Mouse (Mus musculus) kidney, adult 9 months (tissue): ENCODE measurements around the gene Olfr1410.
A peak's percentile ranks its signal among the peaks of the same experiment; 100 is the strongest.

Experiments used
- DNase-seq: peaks from one replicate; pipeline ENCODE4 v3.0.0; 2022

Olfr1410 gene

DNA sequence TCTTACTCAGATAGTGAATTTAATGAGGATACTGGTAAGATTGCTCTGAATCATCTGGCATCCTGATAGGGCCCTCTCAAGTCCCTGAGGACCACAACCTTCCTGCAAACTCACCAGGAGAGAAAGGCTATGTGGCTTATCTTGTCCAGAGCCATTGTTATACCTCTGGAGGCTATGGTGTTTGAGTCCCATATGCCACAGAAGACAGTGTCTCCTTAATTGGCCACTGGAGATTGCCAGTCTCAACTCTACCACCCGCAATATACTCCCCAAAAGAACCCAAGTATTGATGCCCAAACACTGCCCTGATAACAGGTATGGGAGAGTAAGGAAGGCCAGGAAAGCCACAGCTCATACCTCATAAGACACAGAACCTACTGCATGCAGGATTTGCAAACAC is at the start of gene Olfr1410:
Olfr1410 (plus strand) TSS at position 301 of the 400 bp plus-strand sequence.
- no peak for DNase-seq

DNA sequence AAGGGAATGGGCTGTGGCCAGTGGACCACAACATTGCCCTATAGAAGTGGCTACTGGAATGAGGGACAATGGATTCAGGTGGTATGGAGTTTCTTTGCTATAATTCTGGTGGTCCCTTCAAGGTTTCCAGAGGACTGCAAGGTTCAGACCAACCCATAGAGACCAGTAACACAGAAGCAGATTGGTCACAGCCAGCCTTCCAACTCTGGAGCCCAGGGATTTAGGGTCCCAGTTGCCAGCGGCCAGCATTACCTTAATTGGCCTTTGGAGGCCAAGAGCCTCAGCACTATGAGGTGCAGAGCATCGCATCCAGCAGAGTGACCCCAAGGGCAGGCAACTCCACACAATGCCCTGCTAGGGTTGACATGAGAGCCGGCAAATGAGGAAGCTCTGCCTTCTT is 34.6 kb upstream of the Olfr1410 start, which contains the start of gene Olfr1413:
Olfr1413 (plus strand) TSS at position 301 of the 400 bp plus-strand sequence.
- DNase-seq = no peak

DNA sequence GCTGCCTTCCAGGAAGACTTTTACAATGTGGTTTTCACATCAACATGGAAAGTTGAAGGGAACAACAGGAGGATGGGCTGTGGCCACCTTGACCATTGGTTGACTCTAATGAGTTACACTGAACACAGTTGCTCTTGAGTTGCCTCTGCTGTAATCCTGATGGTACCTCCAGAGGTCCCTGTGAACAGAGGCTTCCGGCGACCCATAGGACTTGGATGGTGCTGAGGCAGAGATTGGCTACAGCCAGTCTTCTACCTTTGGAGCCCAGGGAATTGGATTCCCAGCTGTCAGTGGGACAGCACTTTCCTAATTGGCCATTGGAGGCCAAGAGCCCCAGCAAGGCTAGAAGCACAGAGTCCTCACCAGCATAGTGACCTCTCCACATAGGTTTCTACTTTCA is 20.1 kb upstream of the Olfr1410 start, which contains the start of gene Olfr1412:
Olfr1412 (plus strand) TSS at position 301 of the 400 bp plus-strand sequence.
- DNase-seq = no peak

DNA sequence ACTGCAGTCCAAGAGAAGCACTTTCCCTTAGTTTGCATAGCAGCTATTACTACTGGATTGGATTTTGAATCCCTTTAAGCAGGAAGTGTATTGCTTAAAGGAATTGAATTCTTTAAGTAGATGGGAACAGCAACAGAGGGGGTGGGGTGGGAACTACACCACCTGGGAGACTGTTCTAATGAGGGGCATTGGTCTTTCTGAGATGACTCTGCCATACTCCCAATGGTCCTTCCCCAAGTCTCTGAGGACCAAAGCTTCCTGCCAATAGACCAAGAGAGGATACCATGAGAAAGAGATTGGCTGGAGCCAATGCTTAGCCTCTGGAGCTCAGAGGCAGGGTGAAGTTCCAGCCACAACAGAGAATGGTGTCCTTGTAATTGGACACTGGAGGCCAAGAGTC is 11.5 kb upstream of the Olfr1410 start, which contains the start of gene Olfr1411:
Olfr1411 (plus strand) TSS at position 301 of the 400 bp plus-strand sequence.
- DNase-seq = no peak

DNA sequence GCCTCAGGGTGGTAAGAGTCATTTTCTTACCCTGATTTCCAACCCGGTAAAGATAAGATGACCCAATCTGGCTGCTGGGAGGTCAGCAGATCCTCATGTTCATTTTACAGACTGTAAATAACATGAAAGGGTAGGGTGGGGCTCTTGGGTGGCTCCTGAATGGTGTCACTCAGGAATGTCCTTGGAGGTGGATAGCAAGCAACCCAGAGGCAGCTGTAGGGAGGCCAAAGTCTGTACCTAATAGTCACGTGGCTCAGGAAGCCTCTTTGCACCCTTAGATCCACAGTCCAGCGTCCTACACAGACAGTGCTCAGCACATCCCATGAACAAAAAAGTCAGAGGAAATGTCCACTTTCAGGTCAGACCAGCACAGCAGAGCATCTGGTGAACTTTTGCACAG is 9.6 kb upstream of the Olfr1410 start:
- no peak for DNase-seq

DNA sequence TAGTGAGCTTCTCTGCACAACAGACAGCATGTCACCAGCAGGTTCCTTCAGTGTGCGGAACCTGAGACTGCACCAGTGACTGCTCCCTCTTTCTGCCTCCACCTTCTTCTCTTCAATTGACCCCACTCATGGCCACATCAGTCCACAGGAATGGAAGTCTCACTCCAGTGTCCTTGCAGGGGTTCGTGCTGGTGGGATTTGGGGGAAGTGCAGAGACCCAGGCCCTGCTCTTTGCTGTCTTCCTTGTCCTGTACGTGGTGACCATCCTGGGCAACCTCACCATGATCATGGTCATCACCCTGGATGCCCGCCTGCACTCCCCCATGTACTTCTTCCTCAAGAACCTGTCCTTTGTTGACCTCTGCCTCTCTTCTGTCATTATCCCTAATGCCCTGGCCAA is 2.1 kb downstream of the Olfr1410 start:
- no peak for DNase-seq

DNA sequence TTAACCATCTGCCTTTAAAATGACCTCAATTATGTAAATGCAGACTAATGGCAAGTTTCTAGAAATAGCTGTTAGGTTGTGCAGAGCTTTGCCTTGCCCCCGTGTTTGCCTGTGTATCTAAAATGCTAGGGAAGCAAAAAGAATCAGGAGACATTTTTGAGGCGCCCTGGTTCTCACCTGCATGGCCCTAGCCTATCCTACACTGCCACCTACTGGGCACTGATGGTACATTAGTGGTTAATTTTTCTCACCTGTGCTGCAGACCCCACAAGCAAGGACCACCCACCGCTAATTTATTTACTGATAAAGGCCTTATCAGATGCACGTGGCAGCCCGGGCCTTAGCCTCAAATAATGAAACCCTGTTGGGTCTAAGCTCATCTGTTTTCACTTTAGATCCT is 5.4 kb downstream of the Olfr1410 start:
- DNase-seq = peak; percentile 64

DNA sequence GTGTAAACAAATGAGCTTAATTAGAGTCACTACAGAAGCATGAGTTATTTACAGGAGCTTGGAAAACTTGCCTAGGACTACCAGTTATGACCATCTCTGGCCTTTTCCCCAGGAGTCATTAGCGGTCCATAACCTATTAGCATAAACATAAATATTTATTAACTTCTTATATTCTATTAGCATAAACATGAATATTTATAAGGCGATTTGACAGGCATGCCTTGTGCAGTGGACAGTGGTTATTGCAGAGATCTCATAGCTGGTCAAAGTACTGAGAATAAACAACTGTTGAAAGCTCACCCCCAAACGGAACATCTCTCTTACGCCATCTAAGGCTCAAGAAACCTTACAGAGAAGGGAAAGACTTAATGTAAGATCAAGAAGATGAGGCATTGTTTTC is 7.6 kb downstream of the Olfr1410 start:
- DNase-seq = no peak

DNA sequence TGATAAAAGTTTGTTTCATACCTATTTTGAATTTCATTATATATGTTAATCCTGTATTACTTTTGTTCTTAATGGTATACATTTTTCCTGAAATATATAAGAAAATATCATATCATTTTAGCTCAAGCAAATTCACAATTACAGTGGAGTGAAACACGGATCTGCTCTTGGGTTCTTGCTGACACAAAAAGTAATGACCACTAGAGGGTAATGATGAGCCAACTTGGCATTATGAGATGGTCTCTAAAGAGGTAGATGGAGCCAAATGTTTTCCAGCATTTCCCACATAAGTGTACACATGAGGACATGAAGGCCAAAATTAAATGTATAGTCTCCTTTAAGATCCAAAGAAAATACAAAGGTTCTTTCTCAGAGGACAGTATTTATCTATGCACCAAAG is 8.9 kb downstream of the Olfr1410 start:
- peak; percentile 28 for DNase-seq

DNA sequence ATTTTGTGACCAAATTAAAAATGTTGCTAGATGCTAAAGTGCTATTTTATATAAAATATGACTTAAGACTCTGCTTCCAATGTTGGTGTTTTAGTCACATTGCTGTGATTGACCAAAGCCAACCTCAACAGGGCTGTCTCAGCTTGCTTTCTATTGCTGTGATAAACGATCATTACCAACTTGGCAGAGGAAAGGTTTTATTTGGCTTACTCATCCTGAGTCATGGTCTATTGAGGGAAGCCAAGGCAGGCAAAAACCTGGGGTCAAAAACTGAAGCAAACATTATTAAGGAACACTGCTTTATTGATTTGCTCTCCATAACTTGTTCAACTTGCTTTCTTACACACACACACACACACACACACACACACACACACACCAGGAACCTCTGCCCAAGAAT is 10.5 kb downstream of the Olfr1410 start:
- DNase-seq = no peak

DNA sequence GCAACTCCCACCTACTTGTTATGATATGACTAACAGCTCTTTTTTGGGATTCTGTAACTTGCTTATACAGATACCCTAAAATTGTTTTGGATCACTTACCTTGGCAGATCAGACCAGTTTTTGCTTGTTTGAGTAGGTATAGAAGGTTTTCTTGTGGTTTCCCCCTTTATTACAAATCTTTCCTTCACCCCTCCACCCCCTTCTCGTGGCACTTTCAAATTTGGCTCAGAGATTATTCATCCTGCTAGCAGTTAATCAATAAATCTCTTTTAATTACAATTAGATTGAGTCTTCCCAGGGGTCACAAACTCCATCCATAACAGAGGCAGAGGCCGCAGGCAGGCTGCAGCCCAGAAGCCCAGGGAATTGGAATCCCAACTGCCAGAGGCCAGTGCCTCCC is 11.9 kb downstream of the Olfr1410 start, which contains the start of gene Olfr12:
Olfr12 (plus strand) TSS at position 301 of the 400 bp plus-strand sequence.
- DNase-seq = no peak

DNA sequence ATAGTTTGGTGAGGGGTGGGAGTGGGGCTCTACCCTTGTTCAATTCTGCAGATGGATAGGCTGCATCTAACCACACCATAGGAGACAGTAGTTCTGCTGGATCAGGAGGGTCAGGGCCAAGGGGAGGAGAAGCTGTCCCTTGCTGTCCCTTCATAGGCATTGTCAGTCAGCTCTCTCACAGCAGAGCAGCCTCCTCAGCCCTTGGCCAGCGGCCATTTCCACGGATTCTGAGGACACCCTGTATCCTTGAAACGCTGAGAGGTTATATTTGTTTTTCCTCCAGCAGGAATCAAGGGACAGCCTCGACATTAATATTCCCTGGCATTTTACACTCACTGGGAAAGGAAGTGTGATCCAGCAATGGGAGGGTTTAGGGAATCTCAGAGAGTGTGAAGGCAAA is 12.8 kb downstream of the Olfr1410 start:
- DNase-seq = no peak

DNA sequence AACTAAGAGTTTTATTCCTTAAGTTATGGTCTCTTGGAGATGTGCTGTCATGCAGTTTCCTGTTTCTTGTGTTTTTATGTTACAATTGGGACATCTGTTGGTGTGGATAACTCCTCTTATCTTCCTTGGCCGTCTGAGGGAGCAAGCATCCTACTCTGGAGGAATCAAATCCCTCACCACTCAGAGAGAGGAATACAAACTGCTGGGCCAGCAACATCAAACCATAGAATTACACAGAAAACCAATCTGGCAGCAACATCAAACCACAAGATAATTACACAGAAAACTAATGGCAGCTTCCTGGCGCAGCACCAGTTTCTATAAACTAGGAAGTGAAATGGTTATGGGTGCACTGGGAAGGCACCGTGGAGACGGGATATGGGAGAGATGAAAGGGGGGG is 22.6 kb downstream of the Olfr1410 start:
- DNase-seq = no peak

DNA sequence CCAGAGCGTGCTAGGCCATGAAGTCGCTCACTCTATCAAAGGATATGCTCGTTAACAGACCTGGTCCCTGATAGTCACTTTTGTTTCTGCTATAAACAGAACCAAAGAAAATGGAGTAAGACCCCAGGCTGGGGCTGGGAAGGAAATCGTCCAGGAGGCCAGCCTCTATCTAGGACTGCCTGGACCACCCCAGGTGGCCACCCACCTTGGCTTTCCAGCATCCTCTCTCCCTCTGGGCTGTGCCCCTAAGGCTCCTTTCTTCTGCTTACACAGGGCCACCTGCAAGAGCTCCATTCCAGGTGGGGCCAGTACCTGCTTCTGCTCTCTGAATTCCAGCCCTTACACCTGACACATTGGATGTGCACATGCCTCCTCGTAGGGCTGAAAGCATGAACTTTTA is 26.6 kb downstream of the Olfr1410 start:
- DNase-seq = no peak

DNA sequence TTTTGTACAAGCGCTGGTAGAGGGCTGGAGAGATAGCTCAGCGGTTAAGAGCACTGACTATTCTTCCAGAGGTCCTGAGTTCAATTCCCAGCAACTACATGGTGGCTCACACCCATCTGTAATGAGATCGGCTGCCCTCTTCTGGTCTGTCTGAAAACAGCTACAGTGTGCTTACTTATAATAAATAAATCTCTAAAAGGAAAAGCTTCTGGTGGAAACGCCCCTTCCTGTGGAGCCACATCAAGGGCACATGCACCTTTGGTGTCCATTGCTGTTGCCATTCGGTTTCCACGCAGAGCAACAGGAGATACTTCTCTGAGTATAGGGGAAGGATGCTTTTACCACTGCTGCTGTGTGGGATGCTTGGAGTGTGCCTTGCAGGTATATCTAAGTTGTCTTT is 27.4 kb downstream of the Olfr1410 start:
- no peak for DNase-seq

DNA sequence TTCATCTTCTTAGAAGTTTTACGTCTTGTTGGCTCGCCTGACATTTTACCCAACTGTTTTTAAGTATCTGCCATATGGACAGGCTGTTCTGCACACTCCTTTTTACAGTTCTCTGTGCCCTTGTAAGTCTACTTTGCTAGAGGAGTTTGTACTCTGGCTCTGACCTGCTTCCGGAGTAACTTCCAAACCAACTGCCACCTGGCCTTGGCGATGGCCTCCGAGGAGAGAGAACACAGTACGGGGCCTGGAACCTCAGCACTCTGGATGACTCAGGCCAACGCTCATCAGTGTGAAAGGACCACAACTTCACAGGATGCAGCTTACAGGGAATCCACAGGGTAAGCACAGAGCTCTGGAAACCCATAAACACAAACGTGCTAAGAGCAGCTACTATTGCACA is 28.1 kb downstream of the Olfr1410 start:
- DNase-seq = no peak

DNA sequence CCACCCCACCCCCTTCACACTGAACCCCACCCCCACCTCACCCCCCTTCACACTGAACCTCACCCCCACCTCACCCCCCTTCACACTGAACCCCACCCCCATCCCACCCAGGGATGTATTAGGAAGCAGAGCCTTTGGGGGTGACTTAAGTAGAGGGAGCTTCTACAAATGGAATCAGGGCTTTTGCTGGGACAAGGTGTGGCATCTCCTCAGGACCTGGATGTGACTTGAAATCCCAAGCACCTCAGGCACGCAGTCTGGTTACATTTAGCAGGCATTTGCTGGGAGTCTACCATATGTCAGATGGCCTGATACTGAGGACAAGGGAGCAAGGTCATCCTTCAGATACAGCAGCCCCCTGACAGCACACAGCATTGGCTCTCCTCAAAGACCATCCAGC is 29.0 kb downstream of the Olfr1410 start:
- no peak for DNase-seq

DNA sequence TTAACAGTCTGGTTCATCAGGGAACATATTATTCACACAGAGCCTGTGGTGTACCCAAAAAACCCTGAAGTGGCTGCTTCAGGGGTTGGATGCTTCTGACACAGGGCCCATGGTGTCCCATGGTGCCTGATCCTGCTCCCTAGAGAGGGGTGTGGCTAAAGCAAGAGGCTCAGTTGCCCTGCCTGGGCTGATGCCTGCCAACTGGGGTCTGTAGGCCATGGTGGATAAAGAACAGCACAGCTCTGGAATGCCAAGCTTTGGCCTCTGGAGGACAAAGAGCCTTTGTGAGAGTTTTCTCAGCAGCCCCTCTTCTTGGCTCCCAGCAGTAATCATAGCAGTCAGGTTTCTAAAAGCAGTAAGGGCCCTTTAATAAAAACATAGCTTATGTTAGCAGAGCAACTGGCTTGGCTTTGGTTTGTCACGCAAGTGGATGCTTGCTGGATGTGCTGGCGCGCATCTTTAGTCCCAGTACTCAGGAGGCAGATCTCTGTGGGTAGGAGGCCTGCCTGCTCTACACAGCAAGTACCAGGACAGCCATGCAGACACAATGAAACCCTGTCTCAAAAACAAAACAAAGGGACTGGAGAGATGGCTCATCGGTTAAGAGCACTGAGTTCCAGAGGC is 29.5 kb downstream of the Olfr1410 start:
- DNase-seq = no peak

DNA sequence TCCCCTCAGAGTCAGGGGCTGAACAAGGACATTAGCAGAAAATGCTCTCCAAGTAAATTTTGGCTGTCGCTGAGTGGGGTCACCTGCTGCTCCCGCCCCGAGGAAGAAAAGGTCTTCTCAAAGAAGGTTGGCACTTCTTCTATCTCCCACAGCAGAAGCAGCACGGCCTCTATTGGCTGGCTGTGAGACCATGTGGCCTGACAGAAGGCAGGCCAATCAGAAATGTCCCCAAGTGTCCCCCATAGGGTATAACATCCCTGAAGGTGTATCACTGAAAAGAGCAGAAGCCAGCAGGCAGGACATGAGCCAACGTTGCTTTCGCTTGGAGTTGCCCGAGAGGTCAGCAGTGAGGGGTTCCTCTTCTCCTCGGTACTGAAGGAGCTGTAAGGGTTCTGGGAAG is 30.4 kb downstream of the Olfr1410 start:
- DNase-seq = no peak

DNA sequence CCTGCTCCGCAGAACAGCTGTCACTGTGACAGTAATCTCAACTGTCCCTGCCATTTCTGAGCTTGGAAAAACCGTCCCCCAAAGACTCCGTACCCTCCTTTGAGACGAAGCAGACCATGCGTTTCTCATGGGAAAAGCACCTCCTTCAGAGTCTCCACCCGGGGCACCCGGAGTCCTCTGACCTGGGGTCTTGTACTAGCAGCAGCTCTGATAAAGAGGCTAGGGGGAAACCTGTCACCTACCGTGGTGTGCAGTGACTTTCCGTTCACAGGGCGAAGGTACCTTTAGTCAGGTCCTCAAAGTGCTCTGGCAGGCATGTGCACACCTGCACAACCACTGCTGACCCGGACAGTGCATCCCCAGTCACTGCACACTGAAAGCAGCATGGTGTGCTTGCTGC is 31.1 kb downstream of the Olfr1410 start:
- DNase-seq = no peak

DNA sequence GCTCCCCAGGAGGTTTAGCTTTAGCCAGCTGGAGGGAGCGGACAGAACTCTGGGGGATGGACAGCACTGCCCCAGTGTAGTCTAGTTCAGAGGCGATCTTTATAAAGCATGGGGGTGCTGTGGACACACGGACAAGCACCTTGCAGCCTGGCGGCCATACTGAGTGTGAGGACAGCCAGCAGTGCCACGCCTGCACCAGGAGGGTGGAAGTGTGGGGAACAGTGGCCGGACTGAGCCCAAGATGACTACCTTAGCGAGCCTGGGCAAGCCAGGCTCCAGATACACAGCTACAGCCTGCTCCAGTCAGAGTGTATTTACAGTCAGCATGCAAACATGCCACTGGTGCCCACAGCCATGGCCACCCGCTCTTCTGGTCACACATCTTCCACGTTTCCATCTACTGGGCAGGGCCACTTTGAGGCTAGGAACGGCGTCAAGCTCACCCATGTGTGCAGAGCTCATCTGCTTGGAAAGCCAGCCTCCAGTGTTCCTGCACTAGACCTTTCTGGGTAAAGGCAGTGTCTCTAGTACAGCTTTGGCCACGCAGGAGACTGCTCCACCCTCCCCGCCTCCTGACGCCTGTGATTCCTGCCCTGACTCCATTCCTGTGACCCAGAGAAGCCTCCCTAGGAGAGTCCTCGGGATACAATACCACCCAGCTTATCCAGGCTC is 32.1 kb downstream of the Olfr1410 start:
- DNase-seq = no peak

DNA sequence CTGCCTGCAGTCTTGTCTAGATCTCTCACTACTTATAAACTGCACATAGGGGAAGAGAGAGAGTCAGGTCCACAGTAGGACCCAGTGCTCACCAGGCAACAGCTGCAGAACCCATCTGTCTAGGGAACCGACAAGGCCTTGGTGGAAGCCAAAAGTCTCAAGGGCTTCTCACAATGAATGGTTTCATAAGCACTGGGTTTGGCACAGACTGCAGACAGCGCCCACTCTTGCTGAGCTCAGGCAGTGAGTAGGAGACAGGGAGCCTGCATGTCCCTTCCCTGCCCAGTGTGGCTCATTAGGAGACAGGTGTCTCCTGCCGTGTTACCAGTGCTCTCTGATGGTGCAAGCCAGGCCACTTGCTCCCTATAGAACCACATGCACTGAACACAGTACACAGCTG is 32.6 kb downstream of the Olfr1410 start:
- DNase-seq = no peak

DNA sequence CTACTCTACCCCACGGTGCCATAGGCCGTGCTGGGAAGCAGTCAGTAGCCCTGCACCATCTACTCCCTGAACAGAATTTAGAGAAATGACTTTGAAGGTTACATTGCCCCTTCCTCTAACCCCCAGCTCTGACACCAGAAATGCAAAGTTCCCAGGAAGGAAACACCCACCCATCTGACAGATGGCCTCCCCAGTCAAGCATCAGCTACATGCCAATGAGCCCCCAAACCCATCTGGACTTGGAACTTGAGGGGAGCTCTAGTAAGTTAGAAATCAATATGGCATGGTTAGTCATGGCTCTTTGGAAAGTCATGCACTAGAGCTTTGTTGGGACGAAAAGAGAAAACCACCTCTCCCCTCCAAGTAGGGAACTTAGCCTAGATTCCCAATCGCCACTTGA is 33.2 kb downstream of the Olfr1410 start:
- DNase-seq = no peak

DNA sequence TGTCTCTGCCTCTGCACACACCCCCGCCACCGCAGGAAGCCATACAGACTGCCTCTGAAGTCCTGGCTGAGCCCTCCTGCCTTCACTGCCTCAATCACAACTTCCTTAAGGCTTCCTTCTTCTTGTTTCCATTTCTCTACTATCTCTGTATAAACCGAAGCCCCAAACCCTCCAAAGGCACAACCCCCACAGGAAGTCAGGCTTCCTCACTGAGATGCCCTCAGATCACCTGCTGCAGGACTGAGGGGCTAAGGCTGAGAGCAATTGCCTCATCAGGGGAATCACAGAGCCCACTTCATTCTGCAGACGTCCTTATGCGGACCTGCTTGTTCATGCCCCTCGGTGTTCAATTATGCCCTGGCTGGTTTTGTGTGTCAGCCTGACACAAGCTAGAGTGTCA is 34.8 kb downstream of the Olfr1410 start:
- no peak for DNase-seq
